Mouse (Mus musculus) B cell, adult 62 days (primary cell): ENCODE measurements around the gene Itch. TPM values are rescaled to one million over a fixed set of nuclear protein-coding genes. Genes with fewer than 3 reads are reported as not detected.

ENCODE experiments used
- total RNA-seq: library from RNA; stranded (reverse); gene quantifications from 4 replicates; pipeline ENCODE4 v1.2.4, GENCODE M21; 2023

The Itch gene
- 92.4 to 101 TPM (median 95.9 TPM) in 4 replicates for total RNA-seq

DNA sequence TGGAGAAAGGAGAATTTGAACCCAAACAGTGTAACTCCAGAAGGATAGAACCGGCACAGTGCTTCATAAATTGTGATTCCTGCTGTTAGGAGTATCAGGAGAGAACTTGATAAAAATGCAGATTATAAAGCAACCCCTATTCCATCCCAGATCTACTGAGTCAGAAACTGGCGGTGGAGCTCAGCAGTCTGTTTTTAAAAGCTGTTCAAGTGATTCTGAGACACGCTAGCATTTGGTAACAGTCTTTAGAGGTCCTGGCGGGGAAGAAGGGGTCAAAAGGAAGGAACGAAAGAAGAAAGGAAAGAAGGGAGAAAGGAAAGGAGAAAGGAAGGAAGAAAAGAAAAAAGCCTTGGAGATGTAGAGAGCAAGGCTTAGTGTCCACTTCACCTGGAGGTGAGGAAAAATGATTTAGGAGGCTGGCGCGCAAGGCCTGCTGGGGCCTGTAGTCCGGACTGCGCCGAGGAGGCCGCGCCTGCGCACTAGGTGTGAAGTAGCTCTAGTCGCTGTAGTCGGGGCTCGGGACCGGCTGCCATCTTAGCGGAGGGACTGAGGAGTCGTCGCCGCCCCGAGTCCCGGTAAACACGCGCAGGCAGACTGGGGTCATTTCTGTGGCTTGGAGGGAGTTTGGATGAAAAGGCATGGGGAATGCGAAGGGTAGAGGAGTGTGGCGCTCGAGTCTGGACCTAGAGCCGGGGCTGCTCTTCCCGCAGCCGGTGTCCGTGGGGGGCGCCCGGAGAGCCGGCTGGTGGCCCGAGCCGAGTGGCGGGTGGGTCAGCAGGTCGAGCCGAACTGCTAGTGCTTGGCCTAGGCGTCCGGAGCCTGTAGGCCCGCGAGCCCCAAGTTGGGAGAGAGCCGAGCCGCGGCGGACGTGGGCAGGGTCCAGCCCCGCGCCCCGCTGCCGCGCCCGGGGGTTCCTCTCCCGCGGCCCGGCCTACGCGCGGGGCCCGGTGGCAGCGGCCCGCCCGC, at the start of gene Itch:
Gene Itch, plus strand, starts transcription at position 499 of the 966 bp plus-strand sequence.

GRCm38 (mm10) chr2:155236362-155236992, 103.2 kb downstream of the Itch start, which contains the start of gene Dynlrb1:
Dynlrb1 (plus strand) TSS chr2:155236533.

GRCm38 (mm10) chr2:155276195-155276594, 142.9 kb downstream of the Itch start, which contains the start of gene Map1lc3a:
Map1lc3a (plus strand) TSS chr2:155276297.

Other genes starting within 250 kb of the Itch start
- gene Eif2s2, start 240.6 kb upstream of the Itch start, total RNA-seq = 86.0 to 93.4 TPM (median 92.0 TPM) in 4 replicates
- gene Gm14226, start 115.2 kb upstream of the Itch start, total RNA-seq = not detected in 4 replicates
- 27.1 to 30.0 TPM (median 28.2 TPM) in 4 replicates for gene Ahcy, start 59.0 kb upstream of the Itch start, total RNA-seq
- 76.6 to 91.6 TPM (median 81.5 TPM) in 4 replicates for gene Dynlrb1, start 103.0 kb downstream of the Itch start, total RNA-seq
- gene Map1lc3a, start 142.8 kb downstream of the Itch start, total RNA-seq = 37.7 to 45.4 TPM (median 39.2 TPM) in 4 replicates
- 23.9 to 29.2 TPM (median 25.9 TPM) in 4 replicates for gene Pigu, start 223.9 kb downstream of the Itch start, total RNA-seq
- 418 to 452 TPM (median 437 TPM) in 4 replicates for gene Trp53inp2, start 247.6 kb downstream of the Itch start, total RNA-seq